Mouse (Mus musculus) testis, adult 2 months (tissue): ENCODE data around the gene Gmeb1. TPM values are rescaled to one million over a fixed set of nuclear protein-coding genes. Genes with fewer than 3 reads are reported as not detected.
A peak's percentile ranks its signal among the peaks of the same experiment; 100 is the strongest.

Experiments
- H3K27ac ChIP-seq: fragments of 200-500 bp; 2 replicates; pipeline ENCODE4 v1.5.1; 2012; ENCODE audit warnings: low read depth, low read length; ENCODE audit not compliant: control insufficient read depth, insufficient read depth
- H3K27me3 ChIP-seq: fragments of 200-500 bp; 2 replicates; pipeline ENCODE4 v1.6.1; 2012; ENCODE audit warnings: mild to moderate bottlenecking, low read length, moderate library complexity; ENCODE audit not compliant: control insufficient read depth, insufficient read depth
- H3K36me3 ChIP-seq: fragments of 200-500 bp; 2 replicates; pipeline ENCODE4 v1.6.1; 2012; ENCODE audit warnings: mild to moderate bottlenecking, low read length; ENCODE audit not compliant: control insufficient read depth, insufficient read depth
- H3K4me1 ChIP-seq: fragments of 200-500 bp; 2 replicates; pipeline ENCODE4 v1.6.1; 2012; ENCODE audit warnings: low read length; ENCODE audit not compliant: control insufficient read depth, insufficient read depth
- H3K4me3 ChIP-seq: fragments of 200-500 bp; 2 replicates; pipeline ENCODE4 v1.5.1; 2012; ENCODE audit warnings: low read depth, mild to moderate bottlenecking, low read length, moderate library complexity, mixed read lengths; ENCODE audit not compliant: control insufficient read depth
- CTCF ChIP-seq: fragments of 200-500 bp; IDR thresholded peaks from 2 replicates; pipeline ENCODE4 v1.5.1; 2012; ENCODE audit warnings: low read depth, mild to moderate bottlenecking, inconsistent platforms, low read length, moderate library complexity; ENCODE audit not compliant: control insufficient read depth, insufficient read depth, insufficient replicate concordance
- POLR2A ChIP-seq: fragments of 200-500 bp; IDR thresholded peaks from 2 replicates; pipeline ENCODE4 v1.6.1; 2012; ENCODE audit warnings: low read depth, mild to moderate bottlenecking, inconsistent platforms, low read length, moderate library complexity; ENCODE audit not compliant: control insufficient read depth
- polyA plus RNA-seq: library from polyadenylated mRNA; depleted of rRNA; stranded (reverse); fragments of >200 nt; gene quantifications from 2 replicates; pipeline ENCODE4 v1.2.3, GENCODE M21; 2012

Gene Gmeb1
- polyA plus RNA-seq, 1 experiment, result 13.7 TPM

DNA sequence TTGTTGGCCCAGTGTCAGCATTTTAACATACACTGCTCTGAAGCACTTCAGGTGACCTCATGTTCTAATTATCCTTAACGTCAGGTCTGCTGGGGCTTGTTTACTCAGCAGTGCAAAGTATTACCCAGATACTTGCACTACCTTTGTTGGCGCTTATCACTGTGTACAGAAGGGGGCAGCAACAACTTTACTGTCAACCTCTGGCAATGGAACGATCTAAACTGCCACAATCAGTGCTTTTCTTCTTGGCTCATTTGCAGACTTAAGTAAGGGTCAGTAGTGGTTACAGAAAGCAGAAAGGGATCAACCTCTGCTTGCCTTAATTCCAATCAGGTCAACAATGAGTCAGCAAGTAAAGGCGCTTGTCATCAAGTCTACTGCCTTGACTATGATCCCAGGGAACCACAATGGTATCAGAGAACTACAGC, 63.1 kb downstream of the Gmeb1 start:
- no peaks in the 10 kb centered on the region for H3K36me3 ChIP-seq
- H3K27me3 ChIP-seq, result no peaks in the 10 kb centered on the region
- no peak overlapping the region for H3K27ac ChIP-seq
- no peak overlapping the region for H3K4me3 ChIP-seq
- no peak for TF ChIP-seq POLR2A
- no peak for TF ChIP-seq CTCF
- H3K4me1 ChIP-seq, result no peaks in the 10 kb centered on the region

- Histone ChIP-seq H3K27ac (no peak overlapping the region), H3K4me1 (no peaks in the 10 kb centered on the region), H3K36me3 (no peaks in the 10 kb centered on the region), H3K27me3 (no peaks in the 10 kb centered on the region), H3K4me3 (no peak overlapping the region)
- TF ChIP-seq POLR2A (no peak), CTCF (no peak)
These were observed 66.4 kb downstream of the Gmeb1 start for GRCm38 (mm10) chr4:132194975-132195374.

- Histone ChIP-seq H3K27me3 (no peaks in the 10 kb centered on the region), H3K4me3 (no peak overlapping the region), H3K27ac (no peak overlapping the region), H3K36me3 (no peaks in the 10 kb centered on the region), H3K4me1 (no peaks in the 10 kb centered on the region)
- TF ChIP-seq POLR2A (no peak), CTCF (no peak)
These were observed 67.0 kb downstream of the Gmeb1 start for GRCm38 (mm10) chr4:132194373-132194772.

GRCm38 (mm10) chr4:132187826-132188401, 73.5 kb downstream of the Gmeb1 start:
- H3K4me1 ChIP-seq, result peaks cover 2% of the 10 kb centered on the region; the same call in 1 of the 2 replicates
- no peak overlapping the region for H3K27ac ChIP-seq
- H3K36me3 ChIP-seq, result peaks cover 2% of the 10 kb centered on the region
- TF ChIP-seq POLR2A (no peak), CTCF (no peak)
- H3K27me3 ChIP-seq, result no peaks in the 10 kb centered on the region
- H3K4me3 ChIP-seq, result no peak overlapping the region

DNA sequence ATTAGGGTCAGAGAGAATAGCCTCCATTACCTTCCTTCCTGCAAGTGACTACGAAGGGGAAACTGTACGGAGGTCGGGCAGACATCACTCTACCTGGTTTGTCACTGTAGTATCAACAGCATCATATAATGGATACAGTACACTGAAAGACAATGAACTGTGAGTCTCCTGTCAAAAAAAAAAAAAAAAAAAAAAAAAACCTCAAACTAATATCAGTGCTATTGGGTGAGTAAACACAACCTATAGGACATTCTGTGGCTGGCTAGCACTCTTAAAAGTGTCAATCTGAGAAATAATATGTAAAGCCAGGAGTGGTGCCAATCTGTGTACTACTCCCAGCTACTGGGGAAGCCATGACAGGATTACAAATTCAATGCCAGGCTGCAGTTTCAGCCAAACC, 78.2 kb downstream of the Gmeb1 start:
- Histone ChIP-seq H3K36me3 (peaks cover 2% of the 10 kb centered on the region), H3K27me3 (no peaks in the 10 kb centered on the region), H3K4me1 (peaks cover 12% of the 10 kb centered on the region), H3K4me3 (no peak overlapping the region), H3K27ac (no peak overlapping the region)
- TF ChIP-seq POLR2A, result no peak
- TF ChIP-seq CTCF, result no peak

DNA sequence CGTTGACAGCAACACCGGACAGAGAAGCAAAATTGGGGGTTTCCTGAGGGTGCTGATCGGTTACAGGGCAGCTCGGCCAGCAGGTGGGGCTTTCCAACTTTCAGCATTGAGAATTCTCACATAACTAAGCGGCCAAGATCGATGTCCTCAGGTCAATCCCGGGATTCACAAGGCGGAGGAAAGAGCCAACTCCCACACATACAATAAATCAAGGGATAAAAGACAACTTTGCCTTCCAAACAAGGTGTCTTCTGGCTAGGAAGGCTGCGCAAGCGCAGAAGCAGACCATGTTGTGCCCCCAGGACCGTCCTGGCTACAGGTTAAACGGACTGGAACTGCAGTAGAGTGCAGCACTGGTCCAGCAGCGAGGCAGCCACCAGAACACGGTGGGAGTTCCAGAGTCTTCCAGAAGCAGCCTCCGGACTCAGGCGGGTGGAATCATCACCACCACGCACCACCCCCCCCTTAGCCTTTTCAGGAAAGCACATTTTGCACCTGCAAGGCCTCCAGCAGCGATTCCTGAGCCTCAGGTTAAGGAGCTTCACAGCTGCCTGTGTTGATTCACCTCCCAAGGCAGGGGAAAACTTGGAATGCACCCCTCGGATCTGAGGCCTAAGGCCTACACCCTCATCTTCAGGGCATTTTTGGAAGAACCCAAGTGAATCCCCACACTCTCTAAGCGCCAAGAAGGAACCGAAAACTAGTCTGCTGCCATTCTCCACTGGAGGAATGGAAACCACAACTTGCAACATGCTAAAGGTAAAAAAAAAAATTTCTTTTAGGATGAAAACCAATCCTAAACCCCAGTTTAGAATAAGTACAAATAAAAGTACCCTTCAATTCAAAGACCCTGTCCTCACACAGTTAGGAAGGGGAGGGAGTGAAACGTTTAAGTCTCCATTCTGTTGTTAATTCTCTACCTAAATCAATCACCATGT, 79.4 kb downstream of the Gmeb1 start:
- Histone ChIP-seq H3K4me1 (peaks cover 14% of the 10 kb centered on the region), H3K27ac (peak overlapping the region; percentile 40; the same call in 1 of the 2 replicates), H3K4me3 (peak overlapping the region; percentile 12), H3K36me3 (peaks cover 2% of the 10 kb centered on the region), H3K27me3 (no peaks in the 10 kb centered on the region)
- TF ChIP-seq CTCF (no peak), POLR2A (no peak)

DNA sequence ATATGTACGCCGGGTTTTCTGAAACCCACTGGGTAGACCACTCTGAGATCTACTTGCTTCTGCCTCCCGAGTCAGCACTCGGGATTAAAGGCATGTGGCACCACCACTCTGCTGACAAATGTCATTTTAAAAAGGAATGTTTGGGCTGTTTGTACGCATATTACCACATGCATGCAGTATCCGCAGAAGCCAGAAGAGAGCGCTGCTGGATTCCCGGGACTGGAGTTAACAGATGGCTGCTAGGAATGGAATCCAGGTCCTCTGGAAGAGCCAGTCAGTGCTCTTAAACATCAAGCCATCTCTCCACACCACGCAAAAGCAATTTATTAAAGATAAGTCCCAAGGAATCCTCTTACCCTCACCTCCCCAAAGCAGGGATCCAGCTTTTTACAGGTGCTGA, 80.7 kb downstream of the Gmeb1 start:
- H3K27ac ChIP-seq, result no peak overlapping the region
- H3K27me3 ChIP-seq, result no peaks in the 10 kb centered on the region
- H3K36me3 ChIP-seq, result peaks cover 2% of the 10 kb centered on the region
- H3K4me1 ChIP-seq, result peaks cover 14% of the 10 kb centered on the region
- no peak overlapping the region for H3K4me3 ChIP-seq
- no peak for TF ChIP-seq CTCF
